Mouse (Mus musculus) cerebellum, adult 9-11 months (tissue): ENCODE data around the gene Gm49673.
"Not testable (repeated sequence)": the region's sequence is repeated elsewhere in the genome, so short reads cannot be mapped to it uniquely, and the experiment has no call there.

Experiments
- DNase-seq: peaks from one replicate; pipeline ENCODE4 v3.0.0; 2022

The Gm49673 gene

GRCm38 (mm10) chr17:8129578-8129977 lies 18.0 kb downstream of the Gm49673 start:
- peak; percentile 24 for DNase-seq

- peak; percentile 27 for DNase-seq
These were observed 19.1 kb downstream of the Gm49673 start for GRCm38 (mm10) chr17:8128326-8128993.

- not testable (repeated sequence) for DNase-seq
These were observed 23.0 kb downstream of the Gm49673 start for GRCm38 (mm10) chr17:8124586-8124985.

GRCm38 (mm10) chr17:8122974-8123373 lies 24.6 kb downstream of the Gm49673 start:
- not testable (repeated sequence) for DNase-seq

- DNase-seq = not testable (repeated sequence)
These were observed 30.7 kb downstream of the Gm49673 start for GRCm38 (mm10) chr17:8116928-8117327.

GRCm38 (mm10) chr17:8116378-8116777 lies 31.2 kb downstream of the Gm49673 start:
- not testable (repeated sequence) for DNase-seq

GRCm38 (mm10) chr17:8112199-8112598 lies 35.4 kb downstream of the Gm49673 start:
- not testable (repeated sequence) for DNase-seq

GRCm38 (mm10) chr17:8101297-8101609 lies 46.3 kb downstream of the Gm49673 start:
- DNase-seq = not testable (repeated sequence)

- DNase-seq = not testable (repeated sequence)
These were observed 46.9 kb downstream of the Gm49673 start for GRCm38 (mm10) chr17:8100405-8101296.

GRCm38 (mm10) chr17:8096199-8096598 lies 51.4 kb downstream of the Gm49673 start:
- not testable (repeated sequence) for DNase-seq

GRCm38 (mm10) chr17:8095653-8096052 lies 51.9 kb downstream of the Gm49673 start:
- not testable (repeated sequence) for DNase-seq

- DNase-seq = not testable (repeated sequence)
These were observed 54.8 kb downstream of the Gm49673 start for GRCm38 (mm10) chr17:8092537-8093526.

- DNase-seq = not testable (repeated sequence)
These were observed 56.3 kb downstream of the Gm49673 start for GRCm38 (mm10) chr17:8091320-8091719.

- DNase-seq = not testable (repeated sequence)
These were observed 77.7 kb downstream of the Gm49673 start for GRCm38 (mm10) chr17:8069847-8070246.

- not testable (repeated sequence) for DNase-seq
These were observed 90.9 kb downstream of the Gm49673 start for GRCm38 (mm10) chr17:8056637-8057138.

- not testable (repeated sequence) for DNase-seq
These were observed 91.5 kb downstream of the Gm49673 start for GRCm38 (mm10) chr17:8055919-8056589.

- peak; percentile 75 for DNase-seq
These were observed 96.3 kb downstream of the Gm49673 start for GRCm38 (mm10) chr17:8051247-8051646.

- not testable (repeated sequence) for DNase-seq
These were observed 97.4 kb downstream of the Gm49673 start for GRCm38 (mm10) chr17:8050218-8050617.

GRCm38 (mm10) chr17:8046178-8046577 lies 101.4 kb downstream of the Gm49673 start:
- peak; percentile 22 for DNase-seq

- DNase-seq = not testable (repeated sequence)
These were observed 106.4 kb downstream of the Gm49673 start for GRCm38 (mm10) chr17:8041197-8041596.

GRCm38 (mm10) chr17:8039916-8040635 lies 107.5 kb downstream of the Gm49673 start:
- DNase-seq = not testable (repeated sequence)
